Mouse (Mus musculus) liver, embryonic 14.5 days (tissue): Measurements from ENCODE around the gene Bptf. TPM values are rescaled to one million over a fixed set of nuclear protein-coding genes. Genes with fewer than 3 reads are reported as not detected.

Source experiments
- ATAC-seq: fragments of 200-750 bp; cut with Nextera tagmentation; 2 replicates; pipeline ENCODE4 v1.8.0; 2017; ENCODE audit warnings: moderate number of reproducible peaks, mild to moderate bottlenecking, moderate library complexity; ENCODE audit not compliant: insufficient read depth
- DNase-seq, 3 experiments: peaks; one replicate each; pipeline ENCODE4 v3.0.0-alpha.2; 2012 to 2013; ENCODE audit warnings: low read depth in 3 of 3, low spot score in 3 of 3
- H3K27ac ChIP-seq: fragments of 300-500 bp; sonication (generic); 2 replicates; pipeline ENCODE4 v1.5.1; 2014; ENCODE audit warnings: moderate library complexity, mild to moderate bottlenecking, control low read depth, inconsistent platforms
- H3K27me3 ChIP-seq: fragments of 300-500 bp; sonication (generic); 2 replicates; pipeline ENCODE4 v1.6.1; 2014; ENCODE audit warnings: mild to moderate bottlenecking, low read length, moderate library complexity; ENCODE audit not compliant: control insufficient read depth, insufficient read depth
- H3K36me3 ChIP-seq: fragments of 300-500 bp; sonication (generic); replicated peaks from 2 replicates; pipeline ENCODE4 v1.6.1; 2014; ENCODE audit warnings: low read depth; ENCODE audit not compliant: control insufficient read depth, insufficient read depth
- H3K4me1 ChIP-seq, 2 experiments: fragments of 200-500 bp in 1 of 2; fragments of 300-500 bp in 1 of 2; sonication (generic) in 1 of 2; replicated peaks; 2 replicates each; pipeline ENCODE4 v1.6.1; 2012 to 2014; ENCODE audit warnings: antibody characterized with exemption in 1 of 2, inconsistent platforms in 1 of 2, low read length in 1 of 2; ENCODE audit not compliant: control insufficient read depth in 2 of 2, insufficient read depth in 2 of 2
- H3K4me2 ChIP-seq: fragments of 300-500 bp; sonication (generic); 2 replicates; pipeline ENCODE4 v1.6.1; 2014; ENCODE audit warnings: low read depth, mild to moderate bottlenecking, control low read depth, moderate library complexity
- H3K4me3 ChIP-seq, 2 experiments: fragments of 200-500 bp in 1 of 2; fragments of 300-500 bp in 1 of 2; sonication (generic) in 1 of 2; 2 replicates each; pipeline ENCODE4 v1.5.1; 2012 to 2014; ENCODE audit warnings: low read depth in 2 of 2, low read length in 2 of 2, mild to moderate bottlenecking in 2 of 2, control low read depth in 1 of 2, inconsistent platforms in 1 of 2, moderate library complexity in 1 of 2; ENCODE audit not compliant: insufficient read depth in 1 of 2
- H3K9ac ChIP-seq: fragments of 300-500 bp; sonication (generic); replicated peaks from 2 replicates; pipeline ENCODE4 v1.6.1; 2014; ENCODE audit warnings: mild to moderate bottlenecking, control low read depth, moderate library complexity
- H3K9me3 ChIP-seq: fragments of 300-500 bp; sonication (generic); 2 replicates; pipeline ENCODE4 v1.6.1; 2016; ENCODE audit warnings: low read length, mixed read lengths; ENCODE audit not compliant: control insufficient read depth
- CTCF ChIP-seq: IDR thresholded peaks from 2 replicates; pipeline ENCODE4 v1.5.1; 2016; ENCODE audit warnings: antibody characterized with exemption, low read depth, control low read depth
- EP300 ChIP-seq: IDR thresholded peaks from 2 replicates; pipeline ENCODE4 v1.6.1; 2016; ENCODE audit warnings: antibody characterized with exemption, low read depth
- WGBS: fragments of 180-500 bp; shearing (Covaris S2); extraction: QIAGEN DNeasy Blood & Tissue Kit; methylation state at CpG from one replicate; pipeline ENCODE4 v1.1.7; 2014; ENCODE audit not compliant: insufficient replicate concordance; 5-methylcytosine and 5-hydroxymethylcytosine counted together
- polyA plus RNA-seq, 2 experiments: library from polyadenylated mRNA; depleted of rRNA in 1 of 2; stranded (reverse) in 1 of 2; unstranded in 1 of 2; fragments of >200 nt; fragmentation: Nextera tagmentation in 1 of 2; extraction: Ambion mirVana in 1 of 2; gene quantifications; 2 replicates each; pipeline versions ENCODE4 v1.2.1 to v1.2.3; 2012 to 2014

Gene Bptf
- polyA plus RNA-seq, 2 experiments = 7.5 to 10.3 TPM

GRCm38 (mm10) chr11:107005538-107005937, 126.4 kb downstream of the Bptf start:
- TF ChIP-seq CTCF (no peak), EP300 (no peak)
- Histone ChIP-seq H3K4me2 (no peak overlapping the region), H3K4me3 (no peak overlapping the region), H3K4me1 (no peaks in the 10 kb centered on the region), H3K36me3 (no peaks in the 10 kb centered on the region), H3K9me3 (no peaks in the 10 kb centered on the region), H3K9ac (no peak overlapping the region), H3K27ac (no peak overlapping the region), H3K27me3 (no peaks in the 10 kb centered on the region)
- DNase-seq (no peak), ATAC-seq (no peak)
- 76% methylated on average over 1 of the region's 1 CpGs for WGBS

DNA sequence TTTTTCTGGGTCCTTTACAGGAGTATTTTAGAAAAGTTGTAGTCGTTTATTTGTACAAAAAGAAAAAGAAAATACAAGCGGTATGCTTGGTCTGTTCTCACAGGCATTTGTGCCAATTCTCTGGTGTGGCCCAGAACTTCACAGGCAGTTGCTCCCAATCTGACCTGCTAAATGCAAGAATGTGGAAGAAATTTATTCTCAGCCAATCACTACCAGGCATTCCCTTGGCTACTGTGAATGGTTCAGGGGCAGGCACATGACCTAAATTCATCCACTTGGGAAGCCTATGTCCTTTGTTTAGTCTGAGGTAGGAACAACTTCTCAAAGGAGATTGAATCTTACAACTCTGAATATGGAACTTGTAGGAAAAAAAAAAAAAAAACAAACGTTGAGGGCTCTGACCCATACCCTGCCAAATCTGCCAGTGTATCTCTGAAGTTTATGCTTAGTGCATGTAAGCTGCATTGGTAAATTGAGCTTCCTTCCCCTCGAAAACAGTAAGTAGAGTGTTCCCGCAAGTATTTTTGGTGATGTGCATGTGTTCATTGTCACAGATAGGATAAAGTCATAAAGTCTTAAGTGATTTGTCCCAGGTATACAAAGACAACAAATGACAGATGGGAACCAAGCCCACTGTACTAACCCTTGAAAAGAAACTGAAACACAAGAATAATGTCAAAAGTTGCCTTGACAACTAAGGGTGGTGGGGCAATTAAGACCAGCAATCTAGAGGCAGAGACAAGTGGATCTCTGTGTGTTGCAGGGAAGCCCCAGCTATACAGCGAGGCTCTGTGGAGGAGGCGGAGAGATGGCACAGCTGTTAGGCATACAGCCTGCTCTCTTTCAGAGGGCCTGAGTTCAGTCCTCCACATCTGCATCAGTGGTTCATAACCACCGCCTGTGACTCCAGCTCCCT, 129.9 kb downstream of the Bptf start:
- peaks cover 14% of the 10 kb centered on the region for H3K36me3 ChIP-seq
- DNase-seq (no peak), ATAC-seq (no peak)
- no peak overlapping the region for H3K4me2 ChIP-seq
- H3K9ac ChIP-seq = no peak overlapping the region
- H3K4me3 ChIP-seq = no peak overlapping the region
- no peaks in the 10 kb centered on the region for H3K9me3 ChIP-seq
- no peaks in the 10 kb centered on the region for H3K27me3 ChIP-seq
- TF ChIP-seq EP300 (no peak), CTCF (no peak)
- H3K4me1 ChIP-seq = peaks cover 8% of the 10 kb centered on the region in 2 experiments
- WGBS = 58% methylated on average over 7 of the region's 8 CpGs
- no peak overlapping the region for H3K27ac ChIP-seq

DNA sequence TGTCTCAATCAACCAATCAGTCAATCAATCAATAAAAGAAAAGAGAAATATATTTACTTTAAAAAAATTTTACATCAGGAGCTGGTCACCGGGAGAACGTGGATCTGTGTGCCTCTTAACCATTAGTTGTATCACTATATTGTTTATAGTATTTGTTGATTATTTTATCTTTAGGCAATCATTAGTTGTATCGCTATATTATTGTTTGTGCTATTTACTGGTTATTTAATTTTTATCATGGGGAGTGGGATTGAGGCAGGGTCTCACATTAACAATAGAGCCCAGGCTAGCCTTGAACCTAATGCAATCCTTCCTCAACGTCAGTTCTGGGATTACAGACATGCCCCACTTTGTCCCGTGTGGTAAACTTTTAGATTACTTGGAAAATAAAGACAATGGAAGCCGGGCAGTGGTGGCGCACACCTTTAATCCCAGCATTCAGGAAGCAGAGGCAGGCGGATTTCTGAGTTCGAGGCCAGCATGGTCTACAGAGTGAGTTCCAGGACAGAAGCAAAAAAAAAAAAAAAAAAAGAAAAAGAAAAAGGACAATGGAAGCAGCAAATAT, 131.9 kb downstream of the Bptf start:
- no peaks in the 10 kb centered on the region for H3K9me3 ChIP-seq
- peak overlapping the region; percentile 75 for H3K9ac ChIP-seq
- H3K27ac ChIP-seq = peak overlapping the region; percentile 75
- H3K27me3 ChIP-seq = no peaks in the 10 kb centered on the region
- DNase-seq = no peak
- H3K4me1 ChIP-seq = peaks cover 21 to 23% of the 10 kb centered on the region in 2 experiments
- TF ChIP-seq EP300 (no peak), CTCF (no peak)
- peaks cover 34% of the 10 kb centered on the region for H3K36me3 ChIP-seq
- H3K4me2 ChIP-seq = peak overlapping the region; percentile 94
- H3K4me3 ChIP-seq = peak overlapping the region; percentile 57 to 62
- ATAC-seq = no peak
- 76% methylated on average over 9 of the region's 9 CpGs for WGBS

DNA sequence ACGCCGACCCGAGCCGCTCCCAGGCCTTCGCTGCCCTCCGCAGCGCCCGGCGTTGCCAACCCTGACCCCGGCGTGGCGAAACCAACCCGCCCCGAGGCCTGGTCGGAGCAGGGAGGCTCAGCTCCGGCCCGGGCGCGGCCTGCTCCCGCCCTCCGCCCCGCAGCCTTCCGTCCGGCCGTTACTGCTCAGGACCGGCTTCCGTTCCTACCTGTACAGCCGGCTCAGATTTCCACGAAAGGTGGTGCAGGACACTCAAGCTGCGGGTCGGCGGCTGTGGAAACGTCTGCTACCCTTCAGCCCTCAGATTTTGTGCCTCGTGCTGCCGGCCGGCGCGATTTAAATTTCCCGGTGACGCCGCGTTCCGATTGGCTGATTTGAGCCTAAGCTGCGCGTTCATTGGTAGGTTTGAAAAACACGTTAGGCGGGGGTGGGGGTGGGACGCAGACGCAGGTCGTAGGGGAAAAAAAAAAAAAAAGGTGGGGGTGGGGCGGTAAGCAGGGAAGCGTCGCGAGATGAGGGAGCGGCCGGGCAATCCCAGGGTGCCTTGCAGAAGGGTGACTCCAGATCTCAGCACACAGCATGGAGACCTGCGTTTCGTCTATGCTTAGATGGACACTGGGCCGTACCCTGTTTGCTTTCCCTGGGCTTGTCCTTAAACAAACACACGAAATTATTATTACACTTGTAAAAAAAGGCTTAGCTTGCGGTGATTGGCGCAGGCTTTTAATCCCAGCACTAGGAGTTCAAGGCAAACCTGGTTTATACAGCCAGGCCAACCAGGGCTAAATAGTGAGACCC, 132.6 kb downstream of the Bptf start, which contains the start of gene Kpna2:
Gene Kpna2, minus strand, starts transcription at position 391 of the 798 bp plus-strand sequence.
- Histone ChIP-seq H3K27ac (peak within 1 kb of the TSS; percentile 78), H3K9ac (peak within 1 kb of the TSS; percentile 98), H3K9me3 (no peaks in the 10 kb centered on the region), H3K4me1 (peaks cover 28 to 29% of the 10 kb centered on the region in 2 experiments), H3K36me3 (peaks cover 41% of the 10 kb centered on the region), H3K4me2 (peak within 1 kb of the TSS; percentile 94), H3K27me3 (no peaks in the 10 kb centered on the region), H3K4me3 (peak within 1 kb of the TSS; percentile 99 to 100)
- DNase-seq = peak; percentile 90 to 92 (median 91)
- TF ChIP-seq EP300 = peak; percentile 62; the same call in 1 of the 2 replicates
- no peak for TF ChIP-seq CTCF
- peak; percentile 87 for ATAC-seq
- under 1% methylated on average over 62 of the region's 62 CpGs for WGBS
